Mouse (Mus musculus) bone marrow macrophage, adult 2 months (primary cell): Measurements from ENCODE around the gene Ddx5.

Experiments
- CTCF ChIP-seq: IDR thresholded peaks from 2 replicates; pipeline ENCODE4 v1.5.1; 2012; ENCODE audit warnings: low read depth, mild to moderate bottlenecking, low read length, moderate library complexity
- POLR2A ChIP-seq: IDR thresholded peaks from 2 replicates; pipeline ENCODE4 v1.6.1; 2012; ENCODE audit warnings: mild to moderate bottlenecking, low read depth, low read length, borderline replicate concordance

GRCm38 (mm10) chr11:106755583-106755982 is 33.4 kb downstream of the Ddx5 start:
- no peak for TF ChIP-seq CTCF
- TF ChIP-seq POLR2A: no peak
